Mouse (Mus musculus): ENCODE data around the gene Dok7.

DNA sequence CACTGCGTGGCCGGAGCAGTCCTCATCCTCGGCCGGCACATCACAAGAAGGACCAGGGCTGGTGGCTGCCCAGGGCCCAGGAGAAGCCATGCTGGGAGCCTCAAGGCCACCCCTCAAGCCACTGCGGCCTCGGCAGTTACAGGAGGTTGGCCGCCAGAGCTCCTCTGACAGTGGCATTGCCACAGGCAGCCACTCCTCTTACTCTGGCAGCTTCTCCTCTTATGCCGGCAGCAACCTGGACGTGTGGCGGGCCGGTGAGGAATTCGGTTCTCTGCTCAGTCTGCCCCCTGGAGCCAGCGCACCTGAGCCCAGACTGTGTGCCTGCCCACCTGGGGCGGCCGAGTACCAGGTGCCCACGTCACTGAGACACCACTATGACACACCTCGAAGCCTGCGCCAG, 22.5 kb downstream of the Dok7 start:
- TF ChIP-seq CTCF (IDR thresholded peaks at IDR 0.05; ENCODE audit: low read depth, low read length) (no peak), POLR2A (IDR thresholded peaks at IDR 0.05; ENCODE audit: insufficient read depth, low read length) (no peak), EP300 (IDR thresholded peaks at IDR 0.05; ENCODE audit: insufficient read depth, low read depth, low read length) (no peak)

Measured in ES-Bruce4 (cell line).